Mouse (Mus musculus) hindbrain, embryonic 11.5 days (tissue): Measurements from ENCODE around the gene Prpf4b. TPM values are rescaled to one million over a fixed set of nuclear protein-coding genes. Genes with fewer than 3 reads are reported as not detected.
A peak's percentile ranks its signal among the peaks of the same experiment; 100 is the strongest.
"Not testable (repeated sequence)": the region's sequence is repeated elsewhere in the genome, so short reads cannot be mapped to it uniquely, and the experiment has no call there.

Experiments used
- ATAC-seq: fragments of 200-750 bp; cut with Nextera tagmentation; 2 replicates; pipeline ENCODE4 v1.8.0; 2017; ENCODE audit warnings: mild to moderate bottlenecking, moderate TSS enrichment, moderate library complexity; ENCODE audit not compliant: low FRiP score
- DNase-seq: peaks from one replicate; pipeline ENCODE4 v3.0.0-alpha.2; 2015; ENCODE audit warnings: low spot score
- H3K27ac ChIP-seq: fragments of 300-500 bp; sonication (generic); 2 replicates; pipeline ENCODE4 v1.5.1; 2014; ENCODE audit warnings: mild to moderate bottlenecking, low read depth, low read length
- H3K27me3 ChIP-seq: fragments of 300-500 bp; sonication (generic); 2 replicates; pipeline ENCODE4 v1.6.1; 2014; ENCODE audit warnings: mild to moderate bottlenecking, low read length, moderate library complexity, mixed read lengths; ENCODE audit not compliant: control insufficient read depth, insufficient read depth
- H3K36me3 ChIP-seq: fragments of 300-500 bp; sonication (generic); 2 replicates; pipeline ENCODE4 v1.6.1; 2014; ENCODE audit warnings: mild to moderate bottlenecking, low read length, moderate library complexity, mixed read lengths; ENCODE audit not compliant: control insufficient read depth, insufficient read depth
- H3K4me1 ChIP-seq: fragments of 300-500 bp; sonication (generic); replicated peaks from 2 replicates; pipeline ENCODE4 v1.6.1; 2014; ENCODE audit warnings: low read length, mixed read lengths; ENCODE audit not compliant: control insufficient read depth, insufficient read depth
- H3K4me2 ChIP-seq: fragments of 300-500 bp; sonication (generic); replicated peaks from 2 replicates; pipeline ENCODE4 v1.6.1; 2014; ENCODE audit warnings: mild to moderate bottlenecking, low read depth, low read length
- H3K4me3 ChIP-seq: fragments of 300-500 bp; sonication (generic); 2 replicates; pipeline ENCODE4 v1.5.1; 2014; ENCODE audit warnings: low read depth, low read length
- H3K9ac ChIP-seq: fragments of 300-500 bp; sonication (generic); 2 replicates; pipeline ENCODE4 v1.6.1; 2014; ENCODE audit warnings: low read depth, low read length
- H3K9me3 ChIP-seq: fragments of 300-500 bp; sonication (generic); 2 replicates; pipeline ENCODE4 v1.6.1; 2016; ENCODE audit warnings: low read length; ENCODE audit not compliant: control insufficient read depth
- WGBS: fragments of 180-500 bp; shearing (Covaris S2); extraction: QIAGEN DNeasy Blood & Tissue Kit; methylation state at CpG from one replicate; pipeline ENCODE4 v1.1.7; 2014; 5-methylcytosine and 5-hydroxymethylcytosine counted together
- polyA plus RNA-seq: library from polyadenylated mRNA; unstranded; fragments of >200 nt; fragmentation: Nextera tagmentation; extraction: Ambion mirVana; gene quantifications from 2 replicates; pipeline ENCODE4 v1.2.1, GENCODE M21; 2014

Prpf4b gene
- polyA plus RNA-seq, 1 experiment from 2014 or later, result 116 TPM

DNA sequence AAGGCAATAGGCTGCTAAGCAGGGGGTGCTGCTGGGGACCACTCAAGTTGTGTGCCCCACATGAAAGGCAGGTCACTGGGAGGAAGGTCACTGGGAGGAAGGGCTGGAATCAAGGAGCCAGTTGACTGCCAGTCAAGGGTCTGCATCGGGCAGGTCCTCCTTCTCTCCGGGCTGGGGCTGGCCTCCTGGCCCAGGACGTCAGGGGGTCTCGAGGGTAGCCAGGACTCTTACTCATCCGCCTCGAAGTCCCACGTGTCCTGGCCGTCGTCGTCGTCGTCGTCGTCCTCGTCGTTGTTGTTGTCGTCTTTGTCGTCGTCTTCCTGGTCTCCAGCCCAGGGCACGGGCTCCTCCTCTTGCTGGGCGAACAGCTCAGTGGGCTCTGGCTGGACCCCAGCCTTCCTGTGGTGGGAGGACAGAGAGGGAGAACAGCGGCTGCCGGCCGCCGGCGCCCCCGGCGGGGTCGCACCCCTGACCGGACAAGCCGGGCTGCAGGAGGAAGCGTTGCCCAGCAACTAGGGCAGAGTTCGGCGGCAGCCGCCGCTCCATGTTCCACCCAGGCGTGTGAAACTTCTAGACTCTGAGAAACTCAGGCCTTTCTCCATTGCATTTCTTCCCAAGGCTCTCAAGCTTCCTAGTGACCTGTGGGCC is 41.5 kb downstream of the Prpf4b start:
- no peaks in the 10 kb centered on the region for H3K27me3 ChIP-seq
- DNase-seq (peak; percentile 39), ATAC-seq (peak; percentile 30; the same call in 1 of the 2 replicates)
- no peak overlapping the region for H3K9ac ChIP-seq
- H3K4me1 ChIP-seq, result peaks cover 2% of the 10 kb centered on the region; the same call in 1 of the 2 replicates
- no peaks in the 10 kb centered on the region for H3K36me3 ChIP-seq
- peak overlapping the region; percentile 49 for H3K4me2 ChIP-seq
- H3K9me3 ChIP-seq, result no peaks in the 10 kb centered on the region
- WGBS, result 18% methylated on average over 36 of the region's 37 CpGs
- H3K4me3 ChIP-seq, result peak overlapping the region; percentile 8; the same call in 1 of the 2 replicates
- no peak overlapping the region for H3K27ac ChIP-seq

GRCm38 (mm10) chr13:34924210-34924609 is 49.1 kb downstream of the Prpf4b start, which contains the start of the genes Fam217a and 4933417A18Rik:
Gene Fam217a (minus strand): TSS chr13:34924310.
Gene 4933417A18Rik (plus strand): TSS chr13:34924409.
- Histone ChIP-seq H3K9ac (no peak within 1 kb of the TSS), H3K36me3 (no peaks in the 10 kb centered on the region), H3K4me3 (no peak within 1 kb of the TSS), H3K4me1 (no peaks in the 10 kb centered on the region), H3K27ac (no peak within 1 kb of the TSS), H3K27me3 (no peaks in the 10 kb centered on the region), H3K9me3 (no peaks in the 10 kb centered on the region), H3K4me2 (no peak within 1 kb of the TSS)
- WGBS, result 82% methylated on average over 4 of the region's 4 CpGs
- ATAC-seq (no peak), DNase-seq (no peak)

- H3K36me3 ChIP-seq, result no peaks in the 10 kb centered on the region
- no peak overlapping the region for H3K4me3 ChIP-seq
These were observed 60.0 kb downstream of the Prpf4b start for GRCm38 (mm10) chr13:34934931-34935644.

DNA sequence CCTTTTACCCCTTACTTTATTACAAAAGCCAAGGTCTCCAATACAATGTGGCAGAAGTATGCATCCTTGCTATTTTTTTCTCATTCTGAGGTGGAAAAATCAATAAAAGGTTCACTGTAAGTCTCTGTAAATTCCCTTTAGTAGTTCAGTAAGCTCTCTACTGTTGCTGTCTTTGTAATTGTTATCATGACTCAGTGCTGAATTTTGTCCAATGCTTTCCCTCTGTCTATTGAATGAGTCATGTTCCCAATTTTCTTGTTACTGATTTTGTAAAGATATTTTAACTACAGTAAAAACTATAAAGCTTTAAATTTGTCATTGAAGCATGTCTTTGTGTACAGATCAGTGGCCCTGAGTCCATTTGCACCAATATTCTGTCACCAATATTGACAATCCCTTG is 67.3 kb downstream of the Prpf4b start:
- H3K9ac ChIP-seq, result no peak overlapping the region
- DNase-seq, result no peak
- no peaks in the 10 kb centered on the region for H3K27me3 ChIP-seq
- no peaks in the 10 kb centered on the region for H3K36me3 ChIP-seq
- no peak overlapping the region for H3K4me3 ChIP-seq
- H3K27ac ChIP-seq, result no peak overlapping the region
- no peaks in the 10 kb centered on the region for H3K9me3 ChIP-seq
- ATAC-seq, result no peak
- no peak overlapping the region for H3K4me2 ChIP-seq
- no peaks in the 10 kb centered on the region for H3K4me1 ChIP-seq

More at GRCm38 (mm10) chr13:34934931-34935644, 60.0 kb downstream of the Prpf4b start:
- WGBS, result 83% methylated on average over 10 of the region's 10 CpGs
- Histone ChIP-seq H3K4me2 (no peak overlapping the region), H3K27ac (no peak overlapping the region), H3K27me3 (no peaks in the 10 kb centered on the region), H3K4me1 (no peaks in the 10 kb centered on the region), H3K9ac (no peak overlapping the region), H3K9me3 (no peaks in the 10 kb centered on the region)
- DNase-seq (no peak), ATAC-seq (no peak)

DNA sequence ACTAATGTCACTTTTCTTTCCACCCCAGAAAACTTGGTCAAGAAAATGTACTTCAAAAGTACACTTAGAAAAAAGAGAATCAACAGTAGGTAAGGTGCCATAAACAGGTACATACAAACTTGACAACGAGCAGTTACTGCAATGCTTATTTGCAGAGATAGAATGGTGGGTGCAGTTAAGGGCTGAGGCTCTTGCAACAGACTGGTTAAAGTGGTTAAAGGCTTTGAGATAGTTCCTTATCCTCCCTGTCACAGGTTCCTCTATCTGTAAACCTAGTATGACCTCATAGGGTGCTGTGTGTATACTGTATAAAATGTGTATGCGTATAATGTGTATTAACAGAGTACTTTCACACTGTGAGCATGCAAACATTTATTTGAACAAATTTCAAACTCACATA is 76.3 kb downstream of the Prpf4b start:
- H3K27ac ChIP-seq, H3K36me3 ChIP-seq, ATAC-seq, H3K27me3 ChIP-seq, H3K9me3 ChIP-seq, DNase-seq, H3K4me1 ChIP-seq, H3K4me2 ChIP-seq, H3K9ac ChIP-seq, H3K4me3 ChIP-seq: not testable (repeated sequence)
- WGBS, result 93% methylated on average over 2 of the region's 2 CpGs

Other genes starting within 250 kb of the Prpf4b start
- 3.5 and 4.7 TPM in 2 replicates for gene Pxdc1, start 221.8 kb upstream of the Prpf4b start, polyA plus RNA-seq
- gene Fam50b, start 140.5 kb upstream of the Prpf4b start, polyA plus RNA-seq, result not detected in 2 replicates
- 2.1 and 2.4 TPM in 2 replicates for gene Fam217a, start 49.0 kb downstream of the Prpf4b start, polyA plus RNA-seq
- gene 4933417A18Rik, start 49.1 kb downstream of the Prpf4b start, polyA plus RNA-seq, result not detected in 2 replicates
- 0.85 and 1.2 TPM in 2 replicates for gene Eci3, start 88.5 kb downstream of the Prpf4b start, polyA plus RNA-seq
- gene Eci2, start 151.8 kb downstream of the Prpf4b start, polyA plus RNA-seq, result 124 and 128 TPM in 2 replicates